Mouse (Mus musculus): ENCODE data around the gene Elf1.

The Elf1 gene

DNA sequence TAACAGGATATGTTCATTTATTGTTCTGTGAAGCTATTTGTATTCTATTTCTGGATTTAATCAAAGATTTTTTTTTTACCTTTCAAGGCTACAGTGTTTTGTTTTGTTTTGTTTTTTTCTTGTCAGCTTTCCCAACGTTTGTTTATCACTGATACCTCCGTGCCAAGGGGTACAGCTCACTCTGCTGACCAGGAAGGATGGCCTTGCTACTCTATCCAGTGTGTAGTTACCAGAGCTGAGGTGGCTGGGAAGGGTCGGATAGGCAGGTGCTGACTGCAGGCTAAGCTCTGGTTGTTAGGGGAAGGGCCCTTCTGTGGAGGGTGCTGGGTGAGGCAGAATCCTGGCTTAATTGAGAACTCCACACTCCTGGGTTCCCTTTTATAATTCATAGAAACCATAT, 9.3 kb downstream of the Elf1 start:
- no peak for DNase-seq

DNA sequence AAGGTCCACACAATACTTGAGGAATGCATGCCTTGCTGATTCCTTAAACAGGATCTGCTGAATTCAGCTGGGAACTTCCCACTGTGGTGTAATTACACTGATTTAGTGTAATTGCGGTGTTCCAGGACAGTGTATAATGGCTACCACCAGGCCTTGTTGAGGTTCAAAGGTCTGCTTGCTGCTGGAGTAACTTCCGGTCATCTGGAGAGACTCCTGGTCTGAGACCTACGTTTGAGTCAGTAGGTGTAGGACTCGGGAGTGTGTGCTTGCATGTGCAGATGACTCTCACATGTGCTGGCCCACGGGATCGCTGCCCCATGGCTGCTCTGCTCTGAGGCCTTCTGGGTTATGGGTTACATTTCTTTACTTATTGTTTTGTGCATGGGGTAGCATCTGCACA, 13.4 kb downstream of the Elf1 start:
- no peak for DNase-seq

DNA sequence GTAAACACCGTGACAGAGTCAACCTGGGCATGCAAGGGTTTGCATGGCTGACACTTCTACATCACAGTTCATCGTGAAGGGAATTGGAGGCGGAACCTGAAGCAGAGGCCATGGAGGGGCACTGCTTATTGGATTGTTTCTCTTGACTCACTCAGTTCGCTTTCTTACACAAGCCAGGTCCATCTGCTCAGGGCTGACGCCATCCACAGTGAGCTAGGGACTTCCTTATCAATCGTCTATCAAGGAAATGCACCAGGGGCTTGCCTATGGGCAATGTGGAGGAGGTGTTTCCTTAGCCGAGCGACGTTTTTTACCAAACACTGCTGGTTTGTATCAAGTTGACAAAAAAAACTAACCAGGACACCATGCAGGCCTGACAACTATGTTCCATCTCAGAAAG, 18.3 kb downstream of the Elf1 start:
- no peak for DNase-seq

DNA sequence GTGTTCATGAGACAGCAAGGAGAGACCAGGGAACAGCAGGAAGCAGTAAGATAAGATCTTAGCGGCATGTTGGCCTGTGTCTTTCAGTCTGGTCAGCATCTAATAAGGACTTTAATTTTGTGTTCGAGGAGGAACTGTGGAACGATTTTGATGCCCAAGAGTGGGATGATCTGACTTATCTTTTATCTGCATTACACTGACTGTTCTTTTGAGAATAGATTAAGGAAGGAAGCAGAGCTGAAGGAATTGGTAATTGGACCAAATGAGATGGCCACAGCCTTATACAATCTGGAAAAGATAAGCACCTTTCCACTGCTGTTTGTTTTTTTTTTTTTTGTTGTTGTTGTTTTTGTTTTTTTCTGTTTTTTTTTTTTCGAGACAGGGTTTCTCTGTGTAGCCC, 19.8 kb downstream of the Elf1 start:
- no peak for DNase-seq

DNA sequence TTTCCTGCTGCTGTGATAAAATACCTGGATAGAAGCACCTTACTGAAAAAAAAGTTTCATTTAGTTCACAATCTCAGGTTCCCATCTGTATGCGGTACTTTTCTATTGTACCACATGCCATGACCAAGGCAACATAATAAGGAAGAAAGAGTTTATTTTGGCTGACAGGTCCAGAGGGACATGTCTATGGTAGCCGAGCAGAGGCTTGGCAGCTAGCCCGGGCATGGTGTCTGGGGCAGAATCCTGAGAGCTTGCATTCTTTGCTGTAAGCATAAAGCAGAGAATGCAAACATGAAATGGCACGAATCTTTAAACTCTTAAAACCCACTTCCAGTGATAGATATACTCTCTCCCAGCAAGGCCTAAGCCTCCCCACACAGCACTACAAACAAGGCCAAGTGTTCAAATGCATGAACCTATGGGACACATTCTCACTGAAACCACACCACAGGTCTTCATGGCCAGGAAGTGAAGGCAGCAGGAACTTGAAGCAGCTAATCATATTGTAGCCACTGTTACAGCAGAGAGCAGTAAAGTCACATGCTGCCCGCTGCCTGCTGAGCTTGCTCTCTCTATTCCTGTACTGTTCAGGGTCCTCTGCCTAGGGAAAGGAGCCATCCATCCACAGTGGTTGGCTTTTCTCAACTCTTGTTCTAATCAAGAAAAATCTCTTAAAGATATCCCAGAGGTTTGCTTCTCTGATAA, 22.5 kb downstream of the Elf1 start:
- DNase-seq: peak; percentile 68 to 71

DNA sequence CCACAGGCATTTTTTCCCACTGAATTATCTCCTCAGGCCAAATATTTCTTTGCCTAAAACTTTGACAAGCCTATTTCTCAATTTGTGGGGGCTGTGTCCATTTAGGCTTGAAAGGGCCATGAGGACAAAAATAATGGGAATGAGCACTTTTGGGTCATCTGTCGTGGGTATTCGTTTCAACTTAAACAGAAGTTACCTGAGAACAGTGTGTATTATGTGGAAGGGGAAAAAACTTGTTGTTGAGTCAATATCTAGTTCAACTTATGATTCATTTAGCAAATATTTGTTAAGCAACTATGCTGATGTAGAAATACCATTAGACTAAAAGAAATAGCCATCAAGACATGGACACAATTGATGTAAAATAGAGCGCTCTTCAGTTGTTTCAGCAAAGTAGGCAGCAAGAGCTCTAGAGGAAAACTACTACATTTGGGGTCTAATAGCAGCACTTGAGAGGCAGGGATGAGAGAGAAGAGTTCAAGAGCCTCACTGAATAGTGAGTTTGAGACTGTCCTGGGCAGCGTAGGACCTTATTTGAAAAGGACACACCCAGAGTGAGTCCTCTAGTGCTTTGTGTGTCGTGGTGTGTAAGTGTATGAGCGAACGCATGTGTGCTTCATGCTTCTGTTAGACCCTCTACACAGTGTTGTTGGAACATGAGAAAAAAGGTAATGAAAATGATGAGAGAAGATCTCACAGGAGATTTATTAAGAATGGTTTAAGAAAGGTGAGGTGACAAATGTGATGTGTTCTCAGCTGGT, 23.4 kb downstream of the Elf1 start:
- DNase-seq: no peak

DNA sequence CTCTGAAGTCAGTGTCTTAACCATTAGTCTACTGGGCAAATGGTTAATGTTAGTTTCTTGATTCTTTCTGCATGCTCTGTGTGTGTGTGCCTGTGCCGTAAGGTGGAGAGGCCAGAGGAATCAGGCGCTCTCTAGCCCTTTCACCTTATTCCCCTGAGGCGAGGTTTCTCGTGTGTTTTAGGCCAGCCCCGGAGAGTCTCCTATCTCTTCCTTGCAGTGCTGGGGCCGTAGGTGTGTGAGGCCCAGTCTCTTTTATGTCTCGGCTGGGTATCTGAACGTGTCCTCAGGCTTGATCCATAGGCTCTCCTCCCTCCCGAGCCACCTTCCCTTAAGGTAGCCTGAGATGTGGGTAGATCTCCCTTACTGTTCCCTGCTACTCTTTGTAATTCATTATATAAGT, 25.2 kb downstream of the Elf1 start:
- DNase-seq: no peak

DNA sequence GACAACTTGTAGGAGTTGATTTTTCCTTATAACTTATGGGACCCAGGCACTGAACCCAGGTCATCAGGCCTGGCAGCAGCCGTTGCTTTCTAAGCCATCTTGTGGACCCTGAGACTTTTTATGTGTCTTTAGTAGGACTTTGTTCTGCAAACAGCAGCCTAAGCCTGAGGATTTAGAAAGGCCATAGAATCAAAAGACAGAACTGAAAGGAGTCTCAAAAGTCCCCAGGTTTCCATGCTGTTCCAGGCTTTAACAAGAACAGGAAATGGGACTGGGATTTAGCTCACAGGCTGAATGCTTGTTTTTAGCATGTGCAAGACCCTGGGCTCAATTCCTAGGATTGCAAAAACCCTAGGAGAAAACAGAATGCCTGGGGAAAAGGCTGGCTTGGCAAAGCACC, 26.9 kb downstream of the Elf1 start:
- no peak for DNase-seq

DNA sequence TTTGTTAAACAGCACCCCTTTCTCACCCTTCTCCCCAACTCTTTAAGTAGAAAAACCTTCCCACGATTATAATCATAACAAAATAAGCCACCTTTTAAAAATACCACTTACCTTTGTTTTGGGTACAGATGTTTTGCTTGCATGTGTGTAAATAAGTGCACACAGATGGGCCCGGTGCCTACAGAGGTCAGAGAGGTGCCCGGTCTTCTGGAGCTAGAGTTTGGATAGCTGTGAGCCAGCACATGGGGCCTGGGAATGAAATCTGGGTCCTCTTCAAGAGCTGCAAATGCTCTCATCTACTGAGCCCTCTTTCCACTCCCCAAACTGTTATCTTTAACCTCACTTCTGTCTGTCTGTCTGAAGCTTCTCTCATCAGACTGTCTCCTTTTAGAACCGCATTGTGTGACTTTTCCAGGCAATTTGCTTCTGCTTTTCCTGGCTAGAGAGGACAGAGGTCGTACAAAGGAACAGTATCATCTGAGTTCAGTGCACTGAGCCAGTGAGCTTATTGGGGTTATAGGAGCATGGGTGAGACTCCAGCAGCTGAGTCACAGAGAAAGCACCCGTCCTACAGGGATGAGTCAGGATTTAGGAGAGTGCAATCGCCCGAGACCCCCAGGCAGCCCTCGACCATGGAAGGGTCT, 27.8 kb downstream of the Elf1 start:
- no peak for DNase-seq

DNA sequence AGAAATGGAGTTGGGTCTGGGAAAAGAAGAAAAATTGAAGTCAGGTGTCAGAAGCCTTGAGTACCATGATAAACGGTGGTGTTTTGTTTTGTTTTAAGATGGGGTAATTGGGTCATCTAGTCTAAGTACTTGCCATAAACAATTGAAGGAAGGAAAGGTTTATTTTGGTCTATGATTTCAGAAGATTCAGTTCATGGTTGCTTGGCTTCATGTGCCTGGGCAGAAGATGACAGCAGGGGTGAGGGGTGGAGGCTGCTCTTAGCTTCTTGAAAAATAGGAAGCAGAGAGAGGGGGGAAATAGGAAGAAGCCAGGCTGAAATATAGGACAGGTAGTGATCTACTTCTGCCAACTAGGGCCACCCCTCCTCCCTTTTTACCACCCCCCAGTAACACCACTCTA, 30.5 kb downstream of the Elf1 start:
- no peak for DNase-seq

DNA sequence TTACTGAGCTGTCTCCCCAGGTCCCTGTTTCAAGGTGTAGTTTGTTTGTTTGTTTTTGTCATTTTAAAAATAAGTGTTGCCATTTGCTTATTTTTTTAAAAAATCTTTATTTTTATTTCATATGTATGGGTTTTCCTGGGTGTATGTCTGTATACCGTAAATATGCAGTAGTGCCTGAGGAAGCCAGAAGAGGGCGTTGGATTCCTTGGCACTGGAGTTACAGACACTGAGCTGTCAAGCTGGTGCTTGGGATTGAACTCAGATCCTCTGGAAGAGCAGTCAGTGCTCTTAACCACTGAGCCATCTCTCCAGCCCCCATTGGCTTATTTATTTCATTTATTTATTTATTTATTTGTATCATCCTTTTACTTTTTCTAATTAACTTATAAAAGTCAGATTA, 33.0 kb downstream of the Elf1 start:
- no peak for DNase-seq

DNA sequence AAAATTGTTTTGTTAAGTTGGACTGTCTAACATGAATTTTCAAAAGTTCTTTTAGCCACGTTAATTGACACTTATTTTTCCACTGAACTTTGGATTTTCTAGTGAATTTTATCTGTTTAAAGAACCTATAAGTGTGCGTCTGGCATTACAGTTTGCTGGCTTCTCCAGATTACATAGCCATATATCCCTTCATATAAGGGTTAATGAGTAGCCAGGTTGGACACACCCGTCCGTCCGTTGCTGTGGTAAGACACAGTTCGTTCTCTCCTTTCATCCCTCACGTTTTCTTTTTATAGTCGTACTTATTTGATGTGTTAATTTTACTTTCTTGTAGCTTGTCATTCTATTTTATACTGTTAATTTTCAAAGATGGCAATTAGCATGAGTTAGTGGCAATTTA, 34.1 kb downstream of the Elf1 start:
- no peak for DNase-seq

DNA sequence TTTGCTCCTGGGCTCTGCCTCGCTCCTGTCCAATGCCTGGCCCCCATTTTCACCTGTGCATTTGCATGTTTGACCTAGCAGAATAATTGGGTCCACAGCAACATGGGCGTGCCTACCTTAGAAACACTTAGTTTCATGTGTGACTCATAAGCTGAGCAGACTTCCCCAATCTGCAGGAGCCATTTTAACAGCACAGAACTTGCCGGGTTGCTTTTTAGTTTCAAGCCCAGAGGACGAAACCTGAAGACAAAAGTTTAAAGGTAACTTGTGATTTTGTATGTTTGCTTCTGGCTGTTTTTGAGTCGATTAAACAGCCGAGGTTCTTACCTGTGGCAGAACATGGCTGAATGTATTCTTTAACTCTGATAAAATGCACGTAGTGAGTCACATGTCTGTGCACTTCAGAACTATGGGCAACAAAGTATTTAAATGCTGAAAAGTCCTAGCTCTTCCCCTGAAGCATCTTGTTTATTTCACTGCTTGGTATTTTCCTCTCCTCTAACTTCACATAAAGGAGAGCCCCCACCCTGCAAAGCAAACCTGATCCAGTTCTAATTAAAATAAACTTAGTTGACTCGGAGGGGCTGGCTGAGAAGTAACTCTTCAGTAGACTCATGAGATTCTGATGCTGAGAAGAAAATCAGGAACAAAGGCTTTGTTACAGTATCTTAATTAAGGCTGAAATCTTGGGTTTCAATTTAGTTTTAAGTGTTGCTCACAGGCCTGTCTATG, 34.7 kb downstream of the Elf1 start:
- DNase-seq: peak; percentile 19 to 55

DNA sequence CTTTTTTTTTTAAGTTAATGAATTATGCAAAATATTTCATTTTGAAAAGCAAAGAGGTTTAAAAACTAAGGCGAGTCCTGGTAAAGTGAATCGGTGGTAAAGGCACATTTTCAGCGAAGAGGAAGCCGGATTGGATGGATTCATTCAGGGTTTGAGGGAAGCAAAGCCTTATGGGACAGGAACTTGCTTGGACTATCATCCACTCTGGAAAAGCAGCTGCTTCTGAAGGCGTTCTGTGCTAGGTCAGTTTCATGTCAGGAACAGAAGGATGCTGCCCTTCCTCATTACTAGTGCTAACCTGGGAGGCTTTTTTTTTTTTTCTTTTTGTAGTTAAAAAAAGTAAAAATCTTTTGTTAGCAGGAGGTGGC, 35.2 kb downstream of the Elf1 start:
- DNase-seq: no peak

DNA sequence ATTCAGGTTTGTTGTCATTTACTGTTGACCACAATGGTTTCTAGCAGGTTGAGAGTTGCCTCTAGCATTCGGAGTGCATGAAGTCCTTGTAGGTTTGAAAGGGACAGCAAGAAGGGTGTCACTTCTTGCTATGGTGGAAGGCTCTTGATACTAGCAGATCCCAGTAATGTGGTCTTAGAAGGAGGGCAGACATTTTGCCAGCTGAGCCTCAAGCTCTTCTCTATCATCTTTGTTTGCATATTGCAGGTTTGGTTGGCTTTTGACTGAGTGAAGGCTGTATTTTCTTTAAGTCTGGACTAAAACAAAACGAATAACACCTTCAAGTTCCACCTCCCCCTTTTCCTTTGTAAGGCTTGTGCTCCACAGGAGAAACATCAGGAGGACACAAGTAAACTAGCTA, 35.8 kb downstream of the Elf1 start:
- no peak for DNase-seq

DNA sequence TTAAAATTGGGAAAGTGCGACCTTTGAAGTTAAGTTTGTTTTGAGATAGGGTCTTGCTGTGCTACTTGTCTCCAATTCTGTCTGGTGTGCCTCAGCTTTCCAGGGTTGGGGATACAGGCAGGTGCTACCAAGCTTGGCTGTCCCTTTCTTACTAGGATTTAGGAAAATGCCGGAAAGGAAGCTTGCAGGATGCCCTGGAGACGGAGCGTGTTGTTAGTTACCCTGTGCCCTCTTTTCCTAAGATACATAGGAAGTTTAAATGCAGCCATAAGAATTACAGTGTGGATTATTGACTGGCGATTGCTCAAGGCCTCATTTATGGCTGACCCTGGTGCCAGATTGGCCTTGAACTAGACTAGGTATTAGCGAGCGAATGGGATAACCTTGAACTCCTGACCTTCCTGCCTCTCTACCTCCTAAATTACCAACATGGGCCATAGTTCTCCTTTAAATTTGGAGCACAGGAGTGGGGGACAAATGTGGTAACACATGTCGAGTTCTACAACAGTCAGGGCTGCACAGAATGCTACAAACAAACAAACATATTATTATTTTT, 36.3 kb downstream of the Elf1 start:
- DNase-seq: no peak

DNA sequence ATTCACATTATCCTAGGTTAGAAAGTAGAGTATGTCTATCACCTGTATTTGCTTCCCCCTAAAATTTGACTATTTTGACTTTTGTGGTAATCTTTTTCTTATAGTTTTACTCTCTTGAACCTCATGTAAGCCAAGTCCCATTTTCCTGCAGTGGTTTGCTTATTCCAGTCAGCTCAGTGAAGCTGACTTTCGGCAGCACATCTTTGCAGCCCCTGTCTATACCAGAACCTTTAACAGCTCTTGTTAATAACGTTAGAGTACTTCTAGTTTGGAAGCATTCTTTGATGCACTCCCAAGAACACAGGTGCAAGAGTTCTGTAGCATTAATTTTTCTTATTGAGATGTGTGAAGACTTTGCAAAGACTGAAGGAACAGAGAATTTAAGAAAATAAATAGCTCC, 37.1 kb downstream of the Elf1 start:
- DNase-seq: no peak

DNA sequence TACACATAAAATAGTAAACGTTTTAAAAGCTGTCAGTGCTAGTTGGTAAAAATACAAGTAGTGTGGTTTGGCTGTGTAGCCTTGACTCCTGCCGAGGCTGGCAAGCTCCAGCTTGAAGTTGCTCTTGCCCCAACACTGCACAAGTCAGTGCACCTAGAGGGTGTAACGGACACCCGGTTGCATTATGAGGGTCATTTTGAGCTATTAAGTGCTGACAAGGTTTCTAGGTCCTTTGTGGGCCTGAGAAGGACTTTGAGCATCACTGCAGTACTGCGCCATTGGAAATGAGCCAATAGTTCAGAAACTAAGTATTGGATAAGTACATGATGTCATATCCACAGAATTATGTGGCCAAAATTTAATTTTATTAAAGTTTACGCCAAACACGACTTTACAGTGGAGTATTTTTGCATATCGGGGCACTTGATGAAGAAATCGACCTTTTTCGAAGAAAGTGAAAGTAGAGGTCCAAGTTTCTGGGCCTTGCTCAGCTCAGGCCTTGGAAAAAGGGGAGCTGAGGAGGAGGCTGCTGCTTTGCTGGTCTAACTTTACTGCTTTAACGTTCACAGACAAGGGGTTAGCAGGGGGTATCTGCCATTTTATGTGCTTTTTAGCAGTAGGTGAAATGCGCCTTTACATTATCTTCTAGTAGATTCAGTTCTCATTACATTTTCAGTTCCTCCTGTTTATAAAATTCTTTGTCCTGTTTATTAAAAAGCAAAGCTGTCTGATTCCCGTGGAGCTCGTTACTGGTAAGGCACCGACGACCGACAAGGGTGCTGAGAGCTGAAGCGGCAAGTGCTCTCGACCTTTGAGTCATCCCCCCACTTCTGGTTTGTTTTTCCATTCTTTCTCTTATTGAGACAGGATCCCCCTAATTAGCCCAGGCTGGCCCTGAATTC, 38.0 kb downstream of the Elf1 start:
- no peak for DNase-seq

DNA sequence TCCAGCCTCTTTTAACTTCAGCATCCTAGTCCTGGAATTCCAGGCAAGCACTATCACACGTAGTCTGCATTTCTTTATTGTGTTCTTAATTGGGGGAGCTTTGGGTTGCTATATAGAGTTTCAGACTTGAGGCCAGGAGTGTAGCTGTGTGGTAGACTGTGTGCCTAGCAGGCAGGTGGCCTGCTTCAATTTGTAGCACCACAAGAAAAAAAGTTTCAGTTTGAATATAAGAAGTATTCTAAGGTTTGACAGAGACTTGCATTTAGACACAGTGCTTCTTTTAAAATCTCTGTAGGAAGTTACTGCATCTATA, 38.6 kb downstream of the Elf1 start:
- no peak for DNase-seq

DNA sequence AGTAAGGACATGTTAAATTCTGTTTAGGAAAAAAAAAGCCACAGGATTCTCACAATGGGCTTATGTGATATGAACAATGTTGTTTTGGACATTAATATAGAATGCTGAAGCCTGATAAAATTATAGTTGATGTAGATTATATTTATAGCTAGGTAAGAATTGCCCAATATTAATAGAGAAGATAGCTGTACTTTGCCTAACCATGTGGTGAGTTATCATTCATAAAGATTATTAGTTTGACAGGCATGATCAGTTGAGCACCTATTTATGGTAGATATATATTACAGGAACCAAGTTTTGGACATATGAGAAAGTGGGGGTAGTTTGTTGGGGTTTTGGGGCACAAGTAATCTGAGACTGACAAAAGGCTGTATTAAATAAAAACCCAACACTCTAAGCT, 39.6 kb downstream of the Elf1 start:
- no peak for DNase-seq

DNA sequence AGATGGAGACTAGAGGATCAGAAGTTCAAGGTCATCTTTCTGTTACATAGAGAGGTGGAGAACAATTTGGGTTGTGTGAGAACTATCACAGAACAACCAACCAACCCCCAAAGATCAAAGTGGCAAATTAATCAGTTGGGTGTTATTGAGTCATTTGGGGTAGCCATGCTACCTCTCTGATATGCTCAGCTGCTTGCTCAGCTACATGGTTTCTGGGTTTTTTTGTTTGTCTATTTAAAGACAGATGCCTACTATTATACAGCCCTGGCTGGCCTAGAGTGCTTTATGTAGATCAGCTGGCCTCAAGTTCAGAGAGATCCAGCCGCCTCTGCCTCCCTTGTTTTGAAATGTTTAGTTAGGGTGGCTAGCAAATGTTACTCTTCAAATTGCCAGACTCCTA, 40.1 kb downstream of the Elf1 start:
- no peak for DNase-seq

DNA sequence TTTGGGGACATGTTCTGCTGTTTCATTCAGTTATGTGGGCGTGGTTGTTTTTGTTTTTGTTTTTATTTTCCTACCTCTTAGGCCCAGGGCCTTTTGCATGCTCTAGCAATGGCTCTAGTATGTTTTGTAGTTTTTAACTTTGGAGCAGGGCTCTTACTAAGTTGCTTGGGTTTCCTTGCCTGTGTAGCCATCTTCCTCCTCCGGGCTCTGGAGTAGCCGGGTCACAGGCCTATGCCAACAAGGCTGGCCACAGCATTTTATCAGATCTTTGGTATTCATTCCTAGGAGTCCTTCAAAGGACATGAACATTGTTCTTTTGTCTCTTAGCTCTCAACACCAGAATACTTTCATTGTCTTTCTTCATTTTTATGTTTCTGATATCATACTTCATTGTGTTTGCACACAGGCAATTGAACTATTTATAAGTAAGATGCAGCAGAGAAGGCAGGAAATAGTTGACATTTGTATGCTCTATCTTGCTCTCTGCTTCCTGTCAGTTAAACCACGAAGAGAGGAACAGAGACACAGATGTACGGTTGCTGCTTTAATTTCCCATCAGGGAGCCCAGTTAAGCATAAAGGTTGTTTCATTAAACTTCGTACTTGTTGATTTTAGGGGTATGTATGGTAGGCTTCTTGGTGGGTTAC, 40.6 kb downstream of the Elf1 start:
- no peak for DNase-seq

All from kidney, postnatal 4 days (tissue).